Mouse (Mus musculus) v-Abl transformed pro-B cells (cell line): ENCODE results near the gene Paip2b.
"Not testable (repeated sequence)": the region's sequence is repeated elsewhere in the genome, so short reads cannot be mapped to it uniquely, and the experiment has no call there.

Source experiments
- in situ Hi-C, 2 experiments: fragments of 400-800 bp; cut with MboI; formaldehyde crosslinking; loops; one replicate each; pipeline ENCODE4 v1.15.1; 2025; ENCODE audit not compliant: unreplicated experiment in 2 of 2

Gene Paip2b

DNA sequence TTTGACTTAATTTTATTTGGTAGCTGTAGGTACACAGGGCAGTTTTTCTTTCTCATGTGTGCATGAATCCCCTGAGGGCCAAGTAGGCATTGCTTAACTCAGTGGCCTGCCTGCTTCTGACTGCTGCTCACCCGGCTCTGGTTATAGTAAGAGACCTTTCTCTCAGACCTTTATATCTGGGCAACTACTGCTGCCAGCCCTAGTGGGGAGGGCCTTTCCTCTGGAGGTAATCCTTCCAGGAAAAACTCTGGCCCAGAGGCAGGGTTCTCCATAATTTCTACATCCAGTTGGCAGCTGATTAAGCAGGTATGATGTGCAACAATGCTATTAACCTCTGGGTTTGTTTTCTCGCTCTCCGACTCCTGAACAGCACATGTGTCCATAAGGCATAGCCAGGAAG lies 28.7 kb downstream of the Paip2b start:
- in situ Hi-C loops, result no loop called here

DNA sequence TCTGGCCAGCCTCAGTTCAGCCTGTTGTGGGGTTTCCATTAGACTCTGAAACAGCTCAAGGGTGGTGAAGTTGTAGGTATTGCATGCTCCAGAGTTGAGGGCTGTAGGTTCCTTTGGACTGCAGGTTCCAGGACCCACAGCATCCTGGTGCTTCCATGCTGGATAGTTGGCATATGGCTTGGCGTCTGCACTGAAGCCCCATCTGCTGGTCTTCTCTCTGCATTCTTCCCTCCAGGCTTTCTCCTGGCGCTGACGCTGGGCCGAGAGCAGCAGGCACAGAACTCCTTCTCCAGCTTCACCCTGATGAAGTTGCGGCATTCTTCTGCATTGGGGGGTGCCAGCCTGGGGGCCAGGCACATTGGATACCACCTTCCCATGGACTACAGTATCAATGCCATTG lies 29.5 kb downstream of the Paip2b start:
- in situ Hi-C loops, result no loop called here

DNA sequence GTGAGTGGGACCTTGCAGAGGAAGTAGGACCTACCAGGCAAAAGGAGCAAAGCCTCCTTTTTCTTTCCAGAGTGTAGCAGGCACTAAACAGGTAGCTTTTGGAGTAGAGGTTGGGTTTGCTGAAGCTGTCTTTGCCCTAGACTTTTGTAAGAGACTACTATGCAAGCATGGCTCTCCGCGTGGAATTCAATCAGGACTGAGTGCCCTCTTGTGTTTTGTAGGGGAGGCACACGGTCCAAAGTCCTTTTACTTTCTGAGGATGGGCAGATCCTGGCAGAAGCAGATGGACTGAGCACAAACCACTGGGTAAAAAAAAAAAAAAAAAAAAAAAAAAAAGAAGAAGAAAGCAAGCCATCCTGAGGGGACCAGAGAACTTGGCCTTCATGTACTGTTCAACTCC lies 34.9 kb downstream of the Paip2b start:
- in situ Hi-C loops, result no loop called here

DNA sequence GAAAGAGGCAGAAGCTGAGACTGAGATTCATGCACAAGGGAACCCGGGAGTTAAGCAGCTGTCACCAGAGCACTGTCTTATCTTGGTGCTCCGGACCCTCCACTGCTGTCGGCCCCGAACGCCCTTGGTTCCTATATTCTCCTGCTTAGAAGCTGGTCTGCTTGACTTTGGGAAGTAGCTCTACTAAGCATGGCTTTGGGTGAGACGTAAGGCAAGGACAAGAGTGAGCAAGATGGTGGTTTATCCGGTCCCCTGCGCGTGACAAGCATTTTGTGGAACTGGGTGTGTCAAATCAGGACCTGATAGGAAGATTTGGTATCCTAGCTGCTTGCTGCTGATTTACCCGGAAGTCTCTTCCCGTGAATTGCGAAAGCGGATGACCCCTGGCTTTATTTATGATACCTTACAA lies 36.0 kb downstream of the Paip2b start:
- in situ Hi-C loops, result no loop called here

DNA sequence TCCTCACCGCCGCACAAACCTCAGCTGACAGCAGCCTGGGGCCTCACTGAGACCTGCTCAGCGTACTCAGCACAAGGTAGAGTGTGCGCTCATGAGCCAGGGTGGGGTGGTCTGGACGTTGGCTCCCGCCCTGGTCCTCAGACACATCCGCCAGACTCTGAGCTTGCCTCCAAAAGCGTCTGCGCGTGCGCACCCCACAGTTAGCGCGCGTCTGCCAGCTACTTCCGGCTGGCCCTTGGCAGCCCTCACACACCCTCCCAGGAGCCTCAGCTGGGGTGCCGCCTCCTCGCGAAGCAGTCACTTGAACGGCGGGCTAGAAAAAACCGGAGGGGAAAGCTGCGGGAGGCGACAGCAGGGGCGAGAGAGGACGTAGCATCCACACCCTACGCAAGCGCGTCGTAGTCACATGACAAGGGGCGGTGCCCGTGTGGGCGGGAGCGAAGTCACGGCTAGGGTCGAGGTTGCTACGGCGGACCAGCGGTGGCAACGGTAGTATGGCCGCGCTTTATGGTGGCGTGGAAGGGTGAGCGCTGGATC lies 36.7 kb downstream of the Paip2b start, which contains the start of gene Nagk:
Nagk (plus strand) TSS at position 223 of the 537 bp plus-strand sequence.
- in situ Hi-C loops, result no loop called here

DNA sequence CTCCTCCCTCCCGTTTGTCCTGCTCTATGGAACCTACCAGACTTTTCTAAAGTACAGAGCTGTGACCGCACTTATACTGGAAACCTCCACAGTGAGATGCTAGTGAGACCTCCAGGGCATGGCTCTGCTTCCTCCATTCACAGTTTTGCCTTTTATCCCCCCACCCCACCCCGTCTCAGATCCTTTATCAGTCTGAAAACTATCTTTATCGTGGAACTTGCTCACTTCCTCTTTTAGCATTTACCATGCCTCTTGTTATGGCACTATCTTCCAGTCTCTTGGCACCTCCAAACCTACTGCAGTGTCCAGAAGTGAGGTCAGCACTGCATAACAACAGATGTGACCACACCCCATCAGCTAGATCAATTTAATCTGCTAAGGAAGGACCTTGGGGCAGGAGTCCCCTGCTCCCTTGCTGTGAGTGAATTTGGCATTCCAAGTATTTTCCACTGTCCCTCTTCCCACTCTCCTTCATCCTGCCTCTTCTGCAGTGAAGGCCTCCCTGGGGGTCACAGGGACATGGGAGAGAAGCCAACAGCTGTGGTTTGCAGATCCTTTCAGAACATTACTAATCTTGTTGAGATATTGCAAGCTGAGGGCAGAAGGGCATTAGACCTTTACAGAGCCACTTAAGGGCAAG lies 40.2 kb downstream of the Paip2b start:
- in situ Hi-C loops, result no loop called here

DNA sequence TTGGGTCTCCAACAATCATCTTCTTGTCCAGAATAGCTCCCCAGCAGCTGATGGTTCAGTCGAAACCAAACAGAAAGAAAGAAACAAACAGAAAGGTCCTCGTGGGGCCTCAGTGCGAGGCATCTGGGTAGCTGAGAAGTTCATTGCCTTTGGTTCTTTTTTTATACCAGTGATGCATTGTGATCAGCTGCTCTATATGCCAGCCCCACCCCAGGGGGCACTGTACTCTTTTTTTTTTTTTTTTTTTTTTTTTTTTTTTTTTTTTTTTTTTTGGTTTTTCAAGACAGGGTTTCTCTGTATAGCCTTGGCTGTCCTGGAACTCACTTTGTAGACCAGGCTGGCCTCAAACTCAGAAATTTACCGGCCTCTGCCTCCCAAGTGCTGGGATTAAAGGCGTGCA lies 41.0 kb downstream of the Paip2b start:
- in situ Hi-C loops, result not testable (repeated sequence)

DNA sequence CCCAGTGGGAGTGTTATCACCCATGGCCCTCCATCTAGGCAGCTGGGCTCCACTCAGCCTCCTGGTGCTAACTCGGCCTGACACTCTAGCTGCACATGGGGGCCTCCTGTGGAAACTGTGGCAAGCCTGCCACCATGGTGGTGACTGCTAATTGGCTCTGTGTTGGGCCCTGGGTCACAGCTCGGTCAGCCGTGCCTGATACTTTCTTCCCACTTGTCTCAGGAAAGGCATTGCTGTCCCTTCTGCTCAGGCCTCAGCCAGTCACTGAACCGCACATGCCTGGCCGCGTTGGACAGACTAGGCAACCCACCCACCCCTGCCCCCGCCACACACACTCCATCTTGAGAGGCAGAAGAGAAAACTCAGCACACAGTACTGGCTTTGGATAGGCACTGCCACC lies 43.0 kb downstream of the Paip2b start:
- in situ Hi-C loops, result no loop called here

DNA sequence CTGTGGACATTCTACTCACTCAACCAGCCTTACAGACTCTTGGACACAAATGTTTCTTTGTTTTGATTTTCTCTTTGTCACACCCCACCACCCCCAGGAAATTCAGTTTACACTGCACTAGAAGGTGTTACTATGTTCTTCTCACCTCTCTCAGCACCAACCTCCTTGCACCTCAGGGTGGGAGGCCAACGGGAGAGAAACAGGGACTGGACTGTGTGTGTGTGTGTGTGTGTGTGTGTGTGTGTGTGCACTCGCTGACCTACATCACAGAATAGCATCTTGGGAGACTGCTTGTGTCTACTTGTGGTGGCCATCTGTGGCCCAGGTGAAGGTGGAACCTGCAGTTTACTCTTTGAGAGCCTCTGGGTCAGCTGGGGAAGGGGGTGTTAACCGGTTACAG lies 45.1 kb downstream of the Paip2b start:
- in situ Hi-C loops, result no loop called here

DNA sequence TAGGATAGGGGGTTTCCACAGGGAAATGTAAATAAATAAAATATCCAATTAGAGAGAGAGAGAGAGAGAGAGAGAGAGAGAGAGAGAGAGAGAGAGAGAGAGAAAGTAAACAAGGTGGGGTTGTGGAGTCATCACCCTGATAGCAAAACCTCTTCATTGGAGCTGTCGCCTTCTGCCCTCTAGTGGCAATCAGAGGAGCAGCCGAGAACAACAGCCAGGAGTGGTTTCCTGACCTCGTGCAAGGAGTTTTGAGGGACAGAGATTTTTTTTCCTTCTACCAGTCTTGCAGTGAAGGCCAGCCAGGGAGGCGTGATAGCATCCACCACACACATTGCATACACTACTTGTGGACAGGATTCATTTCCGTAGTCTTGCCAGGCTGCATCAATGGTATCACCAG lies 52.5 kb downstream of the Paip2b start:
- in situ Hi-C loops, result loop anchor here in 1 of 2 experiments (5.0 kb wide), 1 partner anchor 87 kb away; no protein-coding TSS in a partner anchor

DNA sequence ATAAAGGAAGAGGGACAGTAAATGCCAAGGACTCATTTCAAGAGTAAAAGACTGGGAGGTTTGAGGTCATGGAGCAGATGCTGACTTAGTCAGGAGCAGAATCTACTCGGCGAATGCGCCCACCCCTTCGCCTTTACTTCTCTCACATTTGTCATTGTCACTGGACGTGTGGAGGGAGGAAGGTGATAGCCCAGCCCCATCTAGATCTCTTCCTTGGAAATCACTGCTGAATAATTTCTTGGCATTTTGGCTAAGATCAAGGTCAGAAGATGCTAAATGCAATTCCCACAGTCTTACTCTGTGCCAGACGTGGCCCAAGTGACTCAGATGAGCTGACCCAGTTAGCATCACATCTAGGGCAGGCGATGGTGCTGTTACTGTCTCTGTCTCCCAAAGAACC lies 53.2 kb downstream of the Paip2b start:
- in situ Hi-C loops, result loop anchor here in 1 of 2 experiments (5.0 kb wide), 1 partner anchor 86 kb away; no protein-coding TSS in a partner anchor

DNA sequence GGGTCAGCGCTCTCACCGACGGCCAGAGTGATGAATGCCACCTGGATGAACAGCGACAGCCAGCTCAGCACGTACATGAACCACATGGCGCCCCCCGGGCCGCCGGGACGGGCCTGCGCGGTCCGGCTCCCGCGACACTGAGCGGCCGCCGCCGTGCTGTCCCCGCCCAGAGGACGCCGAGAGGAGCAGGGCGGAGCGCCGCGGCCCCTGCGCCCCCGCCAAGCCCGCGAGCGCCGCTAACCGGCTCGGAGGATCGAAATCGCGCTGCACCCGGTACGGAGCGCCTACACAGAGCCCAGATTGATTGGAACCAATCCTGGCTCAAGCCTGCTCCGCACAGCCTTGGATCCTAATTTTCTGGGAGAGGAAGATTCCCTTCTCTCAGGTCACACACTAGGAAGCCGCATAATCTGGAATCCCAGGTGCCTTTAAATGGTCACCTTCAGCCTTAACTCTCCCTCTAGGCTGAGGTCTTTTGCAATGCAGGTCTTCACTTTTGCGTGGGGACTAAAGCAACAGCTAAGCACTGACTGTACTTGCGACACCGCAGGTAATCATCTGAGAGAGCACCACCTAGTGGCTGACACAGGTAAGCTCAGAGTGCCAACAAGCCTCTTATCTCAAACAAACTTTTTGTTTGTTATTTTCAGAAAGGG lies 55.8 kb downstream of the Paip2b start, which contains the start of gene Tex261:
Tex261 (minus strand) TSS at position 176 of the 656 bp plus-strand sequence.
- in situ Hi-C loops, result loop anchor here in 1 of 2 experiments (5.0 kb wide), 1 partner anchor 83 kb away; no protein-coding TSS in a partner anchor

DNA sequence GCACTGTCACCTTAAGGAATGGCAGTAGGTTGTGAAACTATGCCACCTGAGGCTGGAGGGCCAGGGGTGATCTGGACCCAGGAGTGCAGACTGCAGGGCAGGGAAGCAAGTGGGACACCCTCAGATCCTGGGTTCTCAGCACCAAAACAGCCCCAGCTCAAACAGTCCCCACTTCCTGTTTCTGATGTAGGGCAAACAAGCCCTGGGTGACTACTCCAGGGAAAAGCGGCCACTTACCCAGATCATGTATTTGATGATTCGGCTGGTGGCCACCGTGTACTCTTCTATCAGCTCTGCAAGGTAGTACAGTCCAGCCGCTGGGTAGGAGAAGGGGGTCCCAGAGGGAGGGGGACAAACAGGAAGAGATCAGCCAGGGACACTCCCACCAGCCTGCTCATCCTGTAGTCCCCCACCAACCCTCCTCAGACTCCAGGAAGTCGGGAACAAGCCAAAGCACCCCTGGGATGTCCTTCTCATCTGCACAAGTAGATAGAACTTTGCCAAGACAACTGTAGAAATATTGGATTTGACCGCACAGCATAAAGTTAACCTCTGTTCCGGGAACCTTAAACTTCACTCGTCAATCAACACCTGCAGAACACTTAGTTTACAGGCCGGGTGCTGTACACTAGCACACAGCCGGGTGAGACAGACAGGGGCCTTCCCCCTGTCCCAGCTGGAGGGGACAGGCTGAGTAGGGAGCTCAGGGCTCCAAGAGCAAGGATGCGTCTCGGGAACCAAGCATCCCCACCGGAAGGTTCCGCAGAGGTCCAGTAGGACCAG lies 56.6 kb downstream of the Paip2b start:
- in situ Hi-C loops, result loop anchor here in 1 of 2 experiments (5.0 kb wide), 1 partner anchor 83 kb away; no protein-coding TSS in a partner anchor

DNA sequence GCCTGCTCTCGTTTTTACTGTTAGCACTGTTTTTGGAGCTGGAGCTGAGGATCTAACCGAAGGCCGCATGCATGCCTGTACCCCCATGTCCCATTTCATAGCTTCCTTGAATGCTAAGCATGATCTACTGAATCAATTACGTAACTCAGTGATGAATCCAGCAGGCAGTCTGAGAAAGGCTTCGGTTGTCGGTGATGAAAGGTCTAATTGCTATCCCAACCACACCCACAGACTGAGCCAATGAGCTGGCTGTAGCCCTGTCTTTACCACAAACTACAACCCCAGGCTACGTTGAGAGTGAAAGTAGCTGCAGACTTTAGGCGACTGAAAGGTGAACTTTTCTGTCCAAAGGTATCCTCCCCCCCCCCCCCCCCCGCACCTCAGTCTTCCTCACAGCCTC lies 57.4 kb downstream of the Paip2b start:
- in situ Hi-C loops, result no loop called here

DNA sequence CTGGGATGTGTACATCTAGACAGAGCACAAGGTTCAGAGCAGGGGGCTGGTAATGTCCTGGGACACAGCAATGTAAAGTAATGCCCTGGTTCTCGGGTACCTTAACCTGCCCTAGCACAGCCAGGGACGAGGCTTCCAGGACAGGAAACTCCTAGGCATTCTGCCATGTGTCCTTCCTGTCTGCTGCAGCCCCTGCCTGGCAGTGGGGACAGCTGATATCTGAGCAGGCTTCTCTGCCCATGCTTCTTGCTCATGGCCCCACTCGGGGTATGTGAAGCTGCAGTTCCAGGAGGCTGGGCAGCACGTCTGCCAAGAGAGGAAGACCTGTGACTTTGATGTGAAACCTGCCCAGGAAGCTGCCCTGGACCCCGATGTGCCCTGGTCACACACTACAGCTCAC lies 63.1 kb downstream of the Paip2b start:
- in situ Hi-C loops, result no loop called here

DNA sequence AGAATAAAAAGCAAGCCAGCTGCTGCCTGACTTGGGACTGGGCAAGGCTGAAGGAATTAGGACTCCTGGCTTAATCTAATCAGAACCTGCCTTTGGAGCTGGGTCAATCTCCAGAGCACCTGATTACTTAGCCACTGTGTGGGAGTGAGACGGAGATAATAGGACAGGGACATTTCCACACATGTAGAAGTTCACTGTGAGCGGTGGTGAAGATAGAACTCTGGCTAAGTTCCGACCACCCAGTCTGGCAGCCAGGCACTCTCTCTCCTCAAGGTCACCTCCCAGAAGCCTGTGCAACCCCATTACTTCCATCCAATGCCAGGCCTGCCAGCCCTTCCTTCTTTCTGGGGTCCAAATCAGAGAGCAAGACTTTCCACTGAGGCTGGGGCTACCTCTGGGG lies 64.6 kb downstream of the Paip2b start:
- in situ Hi-C loops, result no loop called here

DNA sequence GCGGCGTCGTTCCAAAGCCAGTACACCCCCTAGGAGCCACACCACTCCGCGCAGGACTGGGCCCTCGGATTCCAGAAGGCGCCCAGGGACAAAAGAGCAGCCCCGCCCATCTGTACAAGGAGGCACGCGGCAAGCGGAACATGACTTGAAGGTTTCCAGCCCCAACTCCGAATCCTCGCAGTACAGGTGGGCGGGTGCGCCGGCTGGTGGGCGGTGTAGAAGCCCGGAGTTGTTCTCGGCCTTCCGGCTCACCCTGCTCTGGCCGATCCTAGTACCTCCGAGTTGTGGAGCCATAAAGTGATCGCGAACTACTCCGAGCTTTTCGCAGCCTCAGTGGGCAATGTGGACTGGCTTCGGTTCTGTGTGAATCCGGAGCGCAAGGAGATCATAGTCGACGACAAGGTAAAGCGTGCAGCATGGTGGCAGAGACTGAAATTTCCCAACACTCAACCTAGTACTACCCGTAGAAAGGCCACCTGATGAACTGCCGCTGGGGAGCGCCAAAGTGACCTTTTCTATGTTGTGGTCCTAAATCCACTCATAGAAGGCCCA lies 68.6 kb downstream of the Paip2b start:
- in situ Hi-C loops, result no loop called here

DNA sequence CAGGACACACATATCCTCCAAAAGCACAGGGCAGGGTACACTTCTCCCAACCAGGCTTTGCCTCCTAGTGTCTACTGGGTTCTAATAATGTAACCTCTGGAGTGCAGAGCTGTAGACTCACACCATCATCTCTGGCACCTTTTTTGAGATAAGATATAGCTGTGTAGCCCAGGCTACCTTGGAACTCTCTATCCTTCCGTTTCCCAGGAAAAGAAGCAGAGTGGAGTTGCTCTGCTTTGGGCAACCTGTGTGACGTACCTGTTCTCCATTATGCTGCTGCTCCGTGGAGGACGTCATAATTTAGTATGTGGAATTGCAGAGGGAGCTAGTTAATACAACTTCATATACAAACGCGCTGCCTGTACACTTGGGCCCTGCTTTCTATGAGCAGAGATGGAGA lies 69.2 kb downstream of the Paip2b start, which contains the start of gene Ankrd53:
Ankrd53 (plus strand) TSS at position 301 of the 400 bp plus-strand sequence.
- in situ Hi-C loops, result no loop called here

DNA sequence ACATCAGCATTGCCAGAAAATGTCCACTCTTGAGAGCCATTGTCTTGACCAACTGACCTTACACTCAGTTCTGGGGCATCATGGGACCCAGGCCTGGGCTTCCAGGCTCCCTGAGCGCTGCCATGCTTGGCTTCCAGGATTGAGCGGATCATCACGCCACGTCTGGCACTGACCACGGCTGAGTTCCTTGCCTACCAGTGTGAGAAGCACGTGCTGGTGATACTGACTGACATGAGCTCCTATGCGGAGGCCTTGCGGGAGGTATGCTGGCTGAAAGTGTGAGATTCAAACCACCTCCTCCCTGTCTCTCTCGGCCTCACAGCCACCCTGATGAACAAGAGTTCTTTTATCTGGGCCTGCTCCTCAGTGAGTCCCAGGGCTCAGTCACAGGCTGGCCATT lies 75.5 kb downstream of the Paip2b start:
- in situ Hi-C loops, result no loop called here
